Mouse (Mus musculus): ENCODE measurements around the gene Scn4a.

DNA sequence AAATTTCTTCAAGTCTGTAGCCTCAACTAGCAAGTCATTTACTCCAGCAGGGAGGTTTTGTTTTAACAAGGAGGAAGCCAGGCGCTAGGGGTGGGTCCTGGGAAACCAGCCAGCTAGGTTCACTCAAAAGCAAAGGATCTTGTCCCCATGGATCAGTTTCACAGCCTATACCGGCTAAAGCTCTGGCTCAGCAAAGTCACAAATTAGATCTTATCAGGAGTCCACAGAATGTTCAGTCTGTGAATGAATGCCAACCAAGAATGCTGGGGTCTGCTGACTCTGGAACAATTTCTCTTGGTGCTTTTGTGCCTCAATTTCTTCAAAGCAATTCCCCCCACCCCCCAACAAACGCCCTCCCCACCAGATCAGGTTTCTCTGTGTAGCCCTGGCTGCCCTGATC is 36.5 kb upstream of the Scn4a start:
- no peak for TF ChIP-seq TAL1 (IDR thresholded peaks at IDR 0.05; ENCODE audit: low read length)
- no peak for TF ChIP-seq GATA1 (IDR thresholded peaks at IDR 0.05; ENCODE audit: low read length)
